Mouse (Mus musculus) spleen, postnatal 14 days (tissue): ENCODE results near the gene Mmp19.
A peak's percentile ranks its signal among the peaks of the same experiment; 100 is the strongest.

Experiments used
- DNase-seq, 2 experiments: peaks; one replicate each; pipeline ENCODE4 v3.0.0; 2021 to 2022; ENCODE audit warnings: low spot score in 2 of 2

Gene Mmp19

DNA sequence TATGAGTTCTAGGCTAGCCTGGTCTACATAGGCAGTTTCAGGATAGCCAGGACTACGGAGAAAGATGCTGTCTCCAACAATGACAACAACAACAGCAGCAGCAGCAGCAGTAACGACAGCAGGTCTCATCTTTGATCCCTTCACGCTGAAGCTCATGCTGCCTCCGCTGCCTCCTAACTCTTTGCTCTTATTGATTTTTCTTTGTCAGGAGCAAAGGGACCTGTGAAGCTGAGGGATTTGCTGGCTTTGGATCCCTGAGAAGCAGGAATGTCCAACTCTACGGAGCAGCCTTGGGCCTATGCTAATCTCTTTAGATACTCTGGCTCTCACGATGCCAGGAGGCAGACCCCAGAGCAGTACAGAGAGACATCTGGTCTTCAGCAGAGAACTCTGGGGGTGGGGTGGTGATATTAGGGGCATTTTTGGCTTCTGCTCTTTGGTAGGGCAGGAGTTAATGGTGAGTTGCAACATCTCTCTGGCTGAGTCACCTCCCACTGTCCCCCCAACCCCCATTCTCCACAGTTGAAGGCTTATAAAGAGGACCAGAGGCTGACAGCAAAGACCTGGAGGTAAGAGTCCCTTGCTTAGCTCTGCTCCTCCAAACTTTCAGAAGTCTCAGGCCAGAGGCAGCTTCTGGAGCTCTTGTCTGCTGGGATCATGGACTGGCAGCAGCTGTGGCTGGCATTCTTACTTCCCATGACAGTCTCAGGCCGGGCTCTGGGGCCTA is at the start of gene Mmp19:
Gene Mmp19 (plus strand): TSS at position 513 of the 727 bp plus-strand sequence.
- DNase-seq, result no peak

GRCm38 (mm10) chr10:128742616-128743015 is 48.1 kb upstream of the Mmp19 start:
- DNase-seq, result no peak

DNA sequence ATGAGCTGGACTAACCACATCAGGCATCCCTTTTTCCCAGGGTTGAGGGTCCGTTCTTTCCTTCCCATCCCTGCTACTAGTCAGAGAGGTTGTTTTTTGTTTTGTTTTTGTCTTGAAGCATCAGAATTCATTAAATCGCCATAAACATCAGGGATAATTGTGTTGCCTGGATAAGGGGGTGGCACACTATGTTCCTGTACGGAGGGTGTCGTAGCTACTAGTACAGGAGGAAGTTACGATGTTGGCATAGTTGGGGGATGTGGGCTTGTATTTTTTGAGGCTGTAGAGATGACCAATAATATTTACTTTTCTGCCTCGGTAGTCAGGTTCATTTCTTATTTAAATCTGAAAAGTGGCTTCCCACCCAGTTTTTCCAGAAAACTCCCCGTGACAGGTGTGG is 47.5 kb upstream of the Mmp19 start:
- no peak for DNase-seq

- DNase-seq, result peak; percentile 30 to 33
These were observed 46.9 kb upstream of the Mmp19 start for GRCm38 (mm10) chr10:128743791-128744191.

DNA sequence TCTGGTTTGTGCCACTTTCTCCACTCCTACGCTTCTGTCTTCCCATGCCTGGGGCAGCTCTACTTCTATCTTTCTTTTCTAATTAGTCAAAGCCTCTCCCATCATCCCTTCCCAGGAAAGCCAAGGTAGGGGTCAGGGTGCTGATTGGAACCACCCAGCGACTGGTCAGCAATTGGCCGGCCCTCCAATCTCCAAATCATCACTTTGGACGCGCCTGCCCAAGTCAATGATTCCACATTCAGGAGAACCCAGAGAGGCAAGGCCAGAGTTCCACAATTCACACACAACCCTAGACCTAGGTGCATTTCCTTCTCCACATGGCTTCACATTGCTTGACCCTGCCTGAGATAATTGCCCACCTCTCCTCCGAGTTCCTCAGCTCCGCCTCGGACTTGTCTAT is 46.5 kb upstream of the Mmp19 start:
- DNase-seq, result no peak

DNA sequence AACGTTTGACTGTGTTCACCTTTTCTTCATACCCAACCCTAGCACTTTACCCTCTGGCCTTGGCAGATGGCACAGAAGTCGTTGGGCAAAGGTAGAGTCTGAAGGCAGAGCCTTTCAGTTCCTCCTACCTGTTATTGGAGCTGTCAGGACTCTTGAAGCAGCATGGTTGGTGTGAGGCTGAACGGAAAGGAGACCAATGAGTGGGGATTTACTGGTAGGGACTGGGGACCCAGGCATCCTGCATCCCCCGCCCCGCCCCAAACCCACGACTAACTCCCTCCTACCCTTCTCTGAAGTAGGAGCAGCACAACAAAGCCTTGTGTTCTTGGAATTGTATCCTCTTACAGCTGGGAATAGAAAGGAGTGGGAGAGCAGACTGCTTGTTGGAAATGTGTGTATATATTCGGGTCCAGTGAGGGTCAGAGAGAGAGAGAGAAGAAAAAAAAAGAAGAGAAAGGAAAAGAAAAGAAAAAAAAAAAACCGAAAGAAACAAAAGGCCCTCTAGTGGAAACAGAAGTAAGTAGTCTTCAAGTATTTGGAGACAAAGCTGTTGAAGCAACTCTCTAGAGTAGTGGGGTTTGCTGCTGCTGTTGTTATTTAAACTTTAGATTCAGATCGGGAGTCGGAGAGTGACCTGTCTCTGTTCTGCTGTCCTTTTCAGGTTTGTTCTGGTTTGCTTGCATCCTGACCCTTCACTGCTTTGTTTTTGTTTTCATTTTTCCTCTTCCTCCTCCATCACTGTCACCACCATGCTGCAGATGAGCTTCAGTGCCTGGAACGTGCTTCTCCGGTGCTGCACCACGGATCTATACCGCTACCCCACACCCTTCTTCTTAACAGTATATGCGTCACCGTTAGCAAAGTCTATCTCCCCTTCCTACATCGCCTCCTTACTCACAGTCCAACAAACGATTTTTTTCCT is 45.8 kb upstream of the Mmp19 start, which contains the start of gene Dgka:
Gene Dgka (minus strand): TSS at position 176 of the 922 bp plus-strand sequence.
- peak in 1 of 2 experiments; percentile 36 for DNase-seq

GRCm38 (mm10) chr10:128745946-128746613 is 44.6 kb upstream of the Mmp19 start:
- DNase-seq, result peak; percentile 39 to 54

DNA sequence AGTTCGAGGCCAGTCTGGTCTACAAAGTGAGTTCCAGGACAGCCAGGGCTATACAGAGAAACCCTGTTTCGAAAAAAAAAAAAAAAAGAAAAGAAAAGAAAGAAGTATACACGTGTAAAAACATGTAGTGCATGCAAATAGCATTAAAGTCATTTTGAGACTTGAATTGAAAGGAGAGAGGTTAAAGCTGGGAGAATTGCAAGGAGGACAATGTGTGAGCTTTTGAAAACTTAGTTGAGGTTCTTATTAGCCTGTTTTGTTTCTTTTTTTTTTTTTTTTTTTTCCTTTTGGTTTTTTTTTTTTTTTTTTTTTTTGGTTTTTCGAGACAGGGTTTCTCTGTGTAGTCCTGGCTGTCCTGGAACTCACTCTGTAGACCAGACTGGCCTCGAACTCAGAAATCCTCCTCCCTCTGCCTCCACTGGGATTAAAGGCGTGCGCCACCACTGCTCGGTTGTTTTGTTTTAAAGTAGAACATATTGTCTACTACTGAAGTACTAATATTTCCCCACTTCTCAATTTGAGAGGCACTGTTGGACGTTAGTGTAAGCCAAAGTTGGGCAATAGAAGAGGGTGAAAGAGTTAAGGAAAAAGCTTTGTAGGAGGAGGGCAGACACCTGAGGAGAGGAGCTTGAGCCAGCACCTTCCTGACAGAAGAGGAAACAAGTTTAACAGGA is 43.6 kb upstream of the Mmp19 start:
- no peak for DNase-seq

DNA sequence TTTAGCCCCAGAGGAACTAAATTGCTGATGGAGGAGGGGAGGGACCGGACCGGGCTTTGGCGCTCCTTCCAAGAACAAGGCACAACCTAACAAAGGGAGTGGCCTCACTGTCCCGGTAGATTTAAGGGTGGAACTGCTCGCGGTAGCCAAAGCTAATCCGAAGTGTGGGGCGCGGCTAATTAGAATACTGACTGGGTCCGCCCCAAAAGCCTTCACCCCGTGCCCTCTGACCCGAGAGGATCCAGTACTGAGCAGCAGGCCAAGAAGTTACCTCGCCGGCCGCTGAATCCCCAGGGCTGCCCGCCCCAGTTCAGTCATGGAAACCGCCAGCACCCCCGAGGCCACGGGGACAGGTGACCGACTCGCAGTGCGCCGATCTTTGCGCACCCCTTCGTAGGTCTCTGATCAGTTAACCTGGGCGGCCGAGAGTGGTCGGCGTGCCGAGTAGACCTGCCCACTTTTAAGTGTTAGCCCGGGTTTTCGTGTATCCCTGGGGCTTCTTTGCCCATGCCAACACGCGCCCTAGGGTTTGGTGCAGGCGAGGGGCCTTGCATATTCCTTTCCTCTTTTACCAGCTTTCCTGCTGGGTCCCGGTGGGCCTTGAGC is 43.0 kb upstream of the Mmp19 start, which contains the start of gene Pym1:
Gene Pym1 (plus strand): TSS at position 244 of the 606 bp plus-strand sequence.
- DNase-seq, result peak; percentile 62 to 71

DNA sequence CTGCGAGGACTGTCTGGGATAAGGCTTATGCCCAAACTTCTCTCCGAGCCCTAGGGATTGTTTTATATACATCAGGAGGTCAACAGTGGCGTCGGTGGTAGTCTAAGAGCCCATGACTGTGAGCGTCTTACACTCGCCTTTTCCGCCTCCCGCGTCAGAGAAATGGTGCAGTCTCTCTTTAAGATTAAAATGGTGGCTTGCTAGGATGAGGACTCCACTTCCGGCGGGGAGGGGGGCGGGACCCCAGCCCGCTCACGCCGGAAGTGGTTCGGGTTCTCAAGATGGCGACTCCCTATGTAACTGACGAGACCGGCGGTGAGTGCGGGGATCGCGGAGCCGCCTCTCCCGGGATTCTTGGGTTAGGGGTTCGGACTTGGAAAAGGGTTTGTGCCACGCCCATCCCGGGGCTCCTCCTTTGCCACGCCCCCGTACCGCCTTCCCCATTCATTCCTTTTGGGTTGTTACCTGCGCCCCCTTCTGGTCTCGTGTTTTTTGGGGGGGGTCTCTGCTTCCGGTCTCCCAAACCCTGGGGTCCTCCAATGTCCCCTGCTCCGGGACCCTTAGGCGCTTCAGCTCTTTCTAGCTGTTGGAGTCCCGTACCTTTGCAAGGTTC is 42.4 kb upstream of the Mmp19 start:
- DNase-seq, result peak; percentile 55 to 61

GRCm38 (mm10) chr10:128772895-128773294 is 17.8 kb upstream of the Mmp19 start:
- DNase-seq, result no peak

GRCm38 (mm10) chr10:128773685-128774084 is 17.0 kb upstream of the Mmp19 start:
- DNase-seq, result no peak

GRCm38 (mm10) chr10:128778441-128778840 is 12.3 kb upstream of the Mmp19 start:
- DNase-seq, result no peak

DNA sequence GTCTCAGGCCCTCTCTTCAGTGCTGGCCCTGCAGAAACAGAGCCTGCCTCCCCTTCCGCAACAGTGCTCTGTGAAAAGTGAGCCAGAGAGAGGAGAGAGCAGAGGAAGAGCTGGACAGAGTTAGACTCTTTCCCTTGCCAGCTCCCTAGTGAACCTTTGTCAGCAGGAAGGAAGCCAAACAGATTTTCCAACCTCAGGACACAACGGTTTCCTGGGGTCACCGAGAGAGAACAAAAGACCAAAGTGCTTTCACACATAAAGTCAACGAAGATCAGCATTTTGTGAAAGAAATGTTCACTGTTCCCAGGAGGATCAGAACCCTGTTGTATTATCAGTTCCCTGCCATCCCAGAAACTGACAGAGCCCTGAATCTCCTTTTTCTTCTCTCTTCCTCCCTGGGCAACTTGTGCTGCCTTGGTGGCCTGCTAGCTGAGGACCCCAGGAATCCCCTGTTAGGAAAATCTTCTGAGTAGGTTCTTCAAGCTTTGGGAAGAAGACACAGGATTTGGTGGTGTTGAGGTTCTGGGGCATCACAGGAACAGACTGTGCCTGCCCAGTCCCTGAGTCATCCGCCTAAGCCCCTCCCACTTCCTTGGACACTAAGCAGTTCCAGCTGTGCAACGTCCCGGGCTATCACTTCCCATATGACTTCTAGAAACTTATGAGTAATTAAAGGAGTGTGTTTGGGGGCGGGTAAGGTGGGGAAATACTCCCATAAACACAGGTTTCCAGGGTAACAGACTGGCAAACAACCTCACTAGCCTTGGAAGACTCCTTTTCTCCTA is 11.5 kb upstream of the Mmp19 start:
- peak in 1 of 2 experiments; percentile 11 for DNase-seq

DNA sequence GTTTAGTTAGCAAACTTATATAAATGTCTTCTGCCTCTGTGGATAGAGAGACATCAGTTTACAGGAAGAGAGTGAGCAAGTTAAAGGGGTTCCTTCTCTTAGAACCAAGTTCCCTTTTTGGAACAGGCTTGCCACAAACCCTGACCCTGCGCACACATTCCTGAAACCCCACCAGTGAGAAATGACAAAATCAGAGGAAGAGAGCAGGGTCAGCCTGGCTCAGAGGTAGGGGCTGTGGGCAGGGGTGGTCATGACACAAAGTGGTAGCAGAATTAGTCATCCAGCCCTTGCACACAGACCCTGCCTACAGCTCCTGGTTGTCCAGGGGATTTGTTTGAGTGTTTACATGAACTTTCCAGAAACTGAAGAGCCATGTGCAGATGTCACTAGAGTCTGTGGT is 10.5 kb upstream of the Mmp19 start:
- no peak for DNase-seq

DNA sequence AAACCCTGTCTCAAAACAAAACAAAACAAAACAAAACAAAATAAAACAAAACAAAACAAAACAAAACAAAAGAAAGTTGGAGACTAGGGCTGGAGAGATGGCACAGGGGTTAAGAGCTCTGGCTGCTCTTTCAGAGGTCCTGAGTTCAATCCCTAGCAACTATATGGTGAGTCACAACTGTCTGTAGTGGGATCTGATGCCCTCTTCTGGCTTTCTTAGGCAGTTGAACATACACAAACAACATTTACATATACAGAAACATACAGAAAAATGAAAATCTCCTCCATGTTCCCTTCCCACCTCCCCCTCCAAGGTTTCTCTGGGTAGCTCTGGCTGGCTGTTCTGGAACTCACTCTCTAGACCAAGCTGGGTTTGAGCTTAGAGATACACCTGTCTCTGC is 1.3 kb downstream of the Mmp19 start:
- no peak for DNase-seq

DNA sequence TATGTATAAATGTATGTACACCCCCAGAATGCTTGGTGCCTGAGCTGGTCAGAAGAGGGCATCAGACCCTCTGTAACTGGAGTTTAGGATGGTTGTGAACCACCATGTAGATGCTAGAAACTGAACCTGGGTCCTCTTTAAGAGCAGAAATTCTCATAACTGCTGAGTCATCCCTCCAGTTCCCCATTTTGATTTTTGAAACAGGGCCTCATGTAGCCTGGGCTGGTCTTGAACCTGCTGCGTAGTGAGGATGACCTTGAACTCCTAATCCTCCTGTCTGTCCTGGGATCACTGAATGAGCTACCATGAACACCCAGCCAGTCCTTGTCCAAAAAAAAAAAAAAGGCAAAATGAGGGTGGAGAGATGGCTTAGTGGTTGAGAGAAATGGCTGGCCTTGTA is 2.5 kb downstream of the Mmp19 start:
- no peak for DNase-seq

DNA sequence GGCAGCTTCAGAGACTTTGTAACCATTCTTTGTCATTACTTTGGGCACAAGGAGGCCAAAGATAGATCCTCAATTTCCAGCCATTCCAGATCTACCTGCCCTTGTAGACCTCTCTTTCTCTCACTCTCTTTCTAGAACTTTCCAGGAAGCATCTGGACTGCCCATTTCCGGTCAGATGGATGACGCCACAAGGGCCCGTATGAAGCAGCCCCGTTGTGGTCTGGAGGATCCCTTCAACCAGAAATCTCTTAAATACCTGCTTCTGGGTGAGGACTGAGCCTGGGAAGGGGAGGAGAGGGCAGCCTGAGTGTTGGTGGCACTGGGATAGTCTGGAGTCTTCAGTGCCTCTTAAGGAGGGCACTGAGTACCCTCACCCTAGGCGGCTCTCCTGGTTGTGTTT is 3.7 kb downstream of the Mmp19 start:
- no peak for DNase-seq

- no peak for DNase-seq
These were observed 4.9 kb downstream of the Mmp19 start for GRCm38 (mm10) chr10:128795581-128795980.

- DNase-seq, result no peak
These were observed 8.0 kb downstream of the Mmp19 start for GRCm38 (mm10) chr10:128798676-128799075.
